In genomic region chr17:35836991-35837422, GRCm38 (mm10) we compare ENCODE assay signal across 1 mouse cellular context.
TF ChIP-seq lines count a peak whose summit lies in the region.

No protein-coding gene starts in this region.

TF ChIP-seq in CH12.LX, 34 proteins besides CTCF, POLR2A, EP300 and RAD21 (continued from another document):
- TF ChIP-seq E2F4 (IDR thresholded peaks at IDR 0.05; ENCODE audit: insufficient replicate concordance, low read depth, low read length) (peak; percentile 49; the same call in 1 of the 2 replicates), BHLHE40 (IDR thresholded peaks at IDR 0.05; ENCODE audit: low read depth, low read length) (peak; percentile 96), GABPA (IDR thresholded peaks at IDR 0.05; ENCODE audit: insufficient replicate concordance, low read depth, low read length) (no peak), USF2 (conservative IDR thresholded peaks at IDR 0.05; ENCODE audit: low read depth, low read length) (peak; percentile 73), USF1 (IDR thresholded peaks at IDR 0.05; ENCODE audit: low read depth, low read length) (peak; percentile 88), NRF1 (IDR thresholded peaks at IDR 0.05; ENCODE audit: low read depth, low read length) (peak; percentile 47), NELFE (IDR thresholded peaks at IDR 0.05; ENCODE audit: low read depth, low read length) (no peak), UBTF (IDR thresholded peaks at IDR 0.05; ENCODE audit: low read depth, low read length) (0 out of 2 replicates have a peak, but pooled peaks have one; percentile 61), JUND (conservative IDR thresholded peaks at IDR 0.05; ENCODE audit: low read depth, low read length) (no peak), MXI1 (IDR thresholded peaks at IDR 0.05; ENCODE audit: low read depth, low read length) (peak; percentile 95), ZKSCAN1 (IDR thresholded peaks at IDR 0.05; ENCODE audit: borderline replicate concordance, low read depth, low read length) (no peak), SIN3A (IDR thresholded peaks at IDR 0.05; ENCODE audit: low read length) (0 out of 2 replicates have a peak, but pooled peaks have one; percentile 17)
